Mouse (Mus musculus): ENCODE results near the gene Klhdc7b. TPM values are rescaled to one million over a fixed set of nuclear protein-coding genes. Genes with fewer than 3 reads are reported as not detected.

Gene Klhdc7b
- polyA plus RNA-seq, 1 experiment: 1.1 TPM

- Histone ChIP-seq H3K36me3 (ENCODE audit: control insufficient read depth, insufficient read depth, low read length) (peaks cover 31% of the 10 kb centered on the region), H3K27me3 (ENCODE audit: control insufficient read depth, insufficient read depth, low read length) (no peaks in the 10 kb centered on the region), H3K27ac (ENCODE audit: insufficient read depth, low read depth, low read length) (no peak overlapping the region), H3K4me3 (ENCODE audit: low read depth, low read length) (no peak overlapping the region), H3K4me1 (ENCODE audit: control insufficient read depth, insufficient read depth, insufficient read length, low read length) (peaks cover 8% of the 10 kb centered on the region)
- 69% methylated on average over 3 of the region's 3 CpGs for WGBS
- TF ChIP-seq POLR2A (IDR thresholded peaks at IDR 0.05; ENCODE audit: low read depth, low read length) (no peak), CTCF (IDR thresholded peaks at IDR 0.05; ENCODE audit: extremely low read depth, insufficient read length, insufficient replicate concordance, low read depth, low read length) (no peak)
Measured at GRCm38 (mm10) chr15:89358784-89359183, 25.9 kb upstream of the Klhdc7b start.

GRCm38 (mm10) chr15:89363051-89363450 is 21.7 kb upstream of the Klhdc7b start:
- Histone ChIP-seq H3K4me1 (ENCODE audit: control insufficient read depth, insufficient read depth, insufficient read length, low read length) (no peaks in the 10 kb centered on the region), H3K36me3 (ENCODE audit: control insufficient read depth, insufficient read depth, low read length) (peaks cover 69% of the 10 kb centered on the region), H3K27ac (ENCODE audit: insufficient read depth, low read depth, low read length) (no peak overlapping the region), H3K27me3 (ENCODE audit: control insufficient read depth, insufficient read depth, low read length) (no peaks in the 10 kb centered on the region), H3K4me3 (ENCODE audit: low read depth, low read length) (no peak overlapping the region)
- no peak for TF ChIP-seq CTCF (IDR thresholded peaks at IDR 0.05; ENCODE audit: extremely low read depth, insufficient read length, insufficient replicate concordance, low read depth, low read length)
- no peak for TF ChIP-seq POLR2A (IDR thresholded peaks at IDR 0.05; ENCODE audit: low read depth, low read length)
- 83% methylated on average over 7 of the region's 7 CpGs for WGBS

DNA sequence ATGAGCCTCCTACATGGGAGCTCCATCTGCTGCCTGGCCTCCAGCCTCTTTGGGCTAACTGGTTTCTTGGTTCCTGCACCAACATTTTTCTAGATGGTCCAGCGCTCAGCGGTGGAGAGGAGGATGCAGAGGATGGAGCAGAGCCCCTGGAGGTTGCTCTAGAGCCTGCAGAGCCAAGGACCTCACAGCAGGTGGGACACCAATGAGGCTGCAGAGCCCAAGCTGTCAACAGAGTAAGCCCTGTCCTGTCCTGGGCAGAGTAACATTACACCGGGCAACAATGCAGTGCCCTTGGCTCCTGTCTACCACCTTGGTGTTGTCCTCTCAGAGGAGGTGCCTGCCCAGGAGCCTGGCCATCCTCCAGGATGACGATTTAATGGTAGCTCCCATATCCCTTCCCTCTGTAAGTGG is 19.6 kb upstream of the Klhdc7b start:
- no peak for TF ChIP-seq POLR2A (IDR thresholded peaks at IDR 0.05; ENCODE audit: low read depth, low read length)
- no peak for TF ChIP-seq CTCF (IDR thresholded peaks at IDR 0.05; ENCODE audit: extremely low read depth, insufficient read length, insufficient replicate concordance, low read depth, low read length)
- WGBS: 93% methylated on average over 4 of the region's 4 CpGs
- Histone ChIP-seq H3K4me3 (ENCODE audit: low read depth, low read length) (no peak overlapping the region), H3K27ac (ENCODE audit: insufficient read depth, low read depth, low read length) (no peak overlapping the region), H3K27me3 (ENCODE audit: control insufficient read depth, insufficient read depth, low read length) (no peaks in the 10 kb centered on the region), H3K4me1 (ENCODE audit: control insufficient read depth, insufficient read depth, insufficient read length, low read length) (no peaks in the 10 kb centered on the region), H3K36me3 (ENCODE audit: control insufficient read depth, insufficient read depth, low read length) (peaks cover 84% of the 10 kb centered on the region)

DNA sequence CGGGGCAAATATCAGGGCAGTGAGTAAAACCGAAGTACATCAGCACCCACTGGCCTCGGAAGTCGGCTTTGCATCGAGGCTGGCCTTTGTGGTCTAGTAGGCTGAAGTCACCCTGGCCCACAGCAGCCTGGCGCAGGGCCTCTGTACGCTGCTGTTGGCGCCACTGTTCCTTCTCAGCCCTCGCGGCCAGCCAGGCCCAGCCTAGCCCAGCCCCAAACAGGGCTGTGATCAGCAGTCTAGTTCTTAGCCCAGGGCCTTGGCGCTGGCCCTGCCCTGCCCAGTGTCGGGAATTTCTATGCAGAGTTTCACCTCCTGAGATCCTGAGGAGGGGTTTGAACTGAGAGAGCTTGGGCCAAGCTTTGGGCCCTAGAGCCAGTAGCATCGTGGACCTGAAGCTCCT is 12.6 kb upstream of the Klhdc7b start:
- H3K36me3 ChIP-seq (ENCODE audit: control insufficient read depth, insufficient read depth, low read length): peaks cover 45% of the 10 kb centered on the region

GRCm38 (mm10) chr15:89372536-89372935 is 12.2 kb upstream of the Klhdc7b start:
- WGBS: 87% methylated on average over 7 of the region's 7 CpGs
- Histone ChIP-seq H3K36me3 (ENCODE audit: control insufficient read depth, insufficient read depth, low read length) (peaks cover 42% of the 10 kb centered on the region), H3K4me3 (ENCODE audit: low read depth, low read length) (peak overlapping the region; percentile 85; the same call in 1 of the 2 replicates)

More for the DNA sequence above, 12.6 kb upstream of the Klhdc7b start:
- Histone ChIP-seq H3K4me3 (ENCODE audit: low read depth, low read length) (no peak overlapping the region), H3K27ac (ENCODE audit: insufficient read depth, low read depth, low read length) (no peak overlapping the region), H3K4me1 (ENCODE audit: control insufficient read depth, insufficient read depth, insufficient read length, low read length) (peaks cover 22% of the 10 kb centered on the region), H3K27me3 (ENCODE audit: control insufficient read depth, insufficient read depth, low read length) (no peaks in the 10 kb centered on the region)
- 77% methylated on average over 13 of the region's 13 CpGs for WGBS
- no peak for TF ChIP-seq POLR2A (IDR thresholded peaks at IDR 0.05; ENCODE audit: low read depth, low read length)
- TF ChIP-seq CTCF (IDR thresholded peaks at IDR 0.05; ENCODE audit: extremely low read depth, insufficient read length, insufficient replicate concordance, low read depth, low read length): no peak

GRCm38 (mm10) chr15:89373027-89373761 is 11.5 kb upstream of the Klhdc7b start:
- Histone ChIP-seq H3K4me3 (ENCODE audit: low read depth, low read length) (peak overlapping the region; percentile 85), H3K27me3 (ENCODE audit: control insufficient read depth, insufficient read depth, low read length) (no peaks in the 10 kb centered on the region), H3K36me3 (ENCODE audit: control insufficient read depth, insufficient read depth, low read length) (peaks cover 35% of the 10 kb centered on the region), H3K27ac (ENCODE audit: insufficient read depth, low read depth, low read length) (peak overlapping the region; percentile 90), H3K4me1 (ENCODE audit: control insufficient read depth, insufficient read depth, insufficient read length, low read length) (peaks cover 33% of the 10 kb centered on the region)
- WGBS: 1% methylated on average over 35 of the region's 35 CpGs
- TF ChIP-seq CTCF (IDR thresholded peaks at IDR 0.05; ENCODE audit: extremely low read depth, insufficient read length, insufficient replicate concordance, low read depth, low read length): peak; percentile 59
- TF ChIP-seq POLR2A (IDR thresholded peaks at IDR 0.05; ENCODE audit: low read depth, low read length): no peak

More at GRCm38 (mm10) chr15:89372536-89372935, 12.2 kb upstream of the Klhdc7b start:
- no peaks in the 10 kb centered on the region for H3K27me3 ChIP-seq (ENCODE audit: control insufficient read depth, insufficient read depth, low read length)
- no peak overlapping the region for H3K27ac ChIP-seq (ENCODE audit: insufficient read depth, low read depth, low read length)
- TF ChIP-seq POLR2A (IDR thresholded peaks at IDR 0.05; ENCODE audit: low read depth, low read length): no peak
- TF ChIP-seq CTCF (IDR thresholded peaks at IDR 0.05; ENCODE audit: extremely low read depth, insufficient read length, insufficient replicate concordance, low read depth, low read length): no peak
- peaks cover 27% of the 10 kb centered on the region for H3K4me1 ChIP-seq (ENCODE audit: control insufficient read depth, insufficient read depth, insufficient read length, low read length)

- under 1% methylated on average over 42 of the region's 42 CpGs for WGBS
Measured at GRCm38 (mm10) chr15:89373762-89374248, 10.9 kb upstream of the Klhdc7b start, which contains the start of gene Sco2. Gene Sco2 (minus strand): TSS chr15:89373846.

More at GRCm38 (mm10) chr15:89373762-89374248, 10.9 kb upstream of the Klhdc7b start, which contains the start of gene Sco2:
- Histone ChIP-seq H3K27ac (ENCODE audit: insufficient read depth, low read depth, low read length) (peak within 1 kb of the TSS; percentile 90), H3K4me3 (ENCODE audit: low read depth, low read length) (peak within 1 kb of the TSS; percentile 85), H3K36me3 (ENCODE audit: control insufficient read depth, insufficient read depth, low read length) (peaks cover 33% of the 10 kb centered on the region), H3K27me3 (ENCODE audit: control insufficient read depth, insufficient read depth, low read length) (no peaks in the 10 kb centered on the region), H3K4me1 (ENCODE audit: control insufficient read depth, insufficient read depth, insufficient read length, low read length) (peaks cover 34% of the 10 kb centered on the region)
- TF ChIP-seq CTCF (IDR thresholded peaks at IDR 0.05; ENCODE audit: extremely low read depth, insufficient read length, insufficient replicate concordance, low read depth, low read length): peak; percentile 88
- peak; percentile 58 for TF ChIP-seq POLR2A (IDR thresholded peaks at IDR 0.05; ENCODE audit: low read depth, low read length)
